Mouse (Mus musculus): ENCODE measurements around the gene Paqr6. TPM values are rescaled to one million over a fixed set of nuclear protein-coding genes. Genes with fewer than 3 reads are reported as not detected.
"Not testable (repeated sequence)": the region's sequence is repeated elsewhere in the genome, so short reads cannot be mapped to it uniquely, and the experiment has no call there.

Paqr6 gene
- polyA plus RNA-seq, 1 experiment from 2014 or later = 2.3 TPM

DNA sequence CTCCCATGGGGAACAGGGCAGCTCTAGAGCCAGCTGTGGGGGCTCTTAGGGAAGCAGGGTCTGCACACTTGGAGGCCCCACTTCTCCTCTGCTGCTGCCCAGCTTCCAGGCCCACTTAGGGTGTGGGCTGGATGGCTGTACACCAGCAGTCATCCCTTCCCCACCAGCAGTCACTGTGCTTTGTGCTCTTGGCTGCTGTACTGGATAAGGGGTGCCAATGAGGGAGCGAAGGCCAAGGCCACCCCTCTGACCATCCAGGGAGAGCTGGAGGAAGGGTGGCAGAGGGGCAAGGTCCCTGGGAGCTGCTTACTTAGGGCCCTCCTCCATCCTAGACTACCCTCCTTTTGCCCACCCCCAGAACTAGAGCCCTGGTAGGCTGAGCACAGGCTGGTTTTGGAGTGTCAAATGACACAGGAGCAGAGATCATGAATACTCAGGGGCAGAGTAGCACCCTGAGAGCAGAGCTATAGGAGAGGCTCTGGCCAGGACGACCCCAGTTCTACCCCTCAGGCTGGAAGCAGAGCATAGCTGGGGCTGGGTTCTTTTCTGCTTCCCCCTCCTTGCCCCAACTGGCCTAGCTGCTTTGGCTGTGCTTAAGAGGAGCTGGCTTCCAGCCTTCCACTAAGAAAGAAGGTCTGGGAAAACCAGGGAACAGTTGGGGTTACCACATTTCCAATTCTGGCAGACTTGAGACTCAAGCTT is 2.6 kb upstream of the Paqr6 start:
- peaks cover 37% of the 10 kb centered on the region for H3K36me3 ChIP-seq (ENCODE audit: control insufficient read depth, insufficient read depth)
- no peak overlapping the region for H3K4me2 ChIP-seq (ENCODE audit: low read length)
- ATAC-seq = no peak
- 94% methylated on average over 2 of the region's 2 CpGs for WGBS
- no peaks in the 10 kb centered on the region for H3K9me3 ChIP-seq (ENCODE audit: control insufficient read depth, low read length)
- no peak overlapping the region for H3K27ac ChIP-seq (ENCODE audit: low read length)
- H3K9ac ChIP-seq (replicated peaks; ENCODE audit: low read depth, low read length) = no peak overlapping the region
- H3K27me3 ChIP-seq (replicated peaks; ENCODE audit: control insufficient read depth, insufficient read depth, low read length) = no peaks in the 10 kb centered on the region; the same call in 1 of the 2 replicates
- no peaks in the 10 kb centered on the region for H3K4me1 ChIP-seq (replicated peaks; ENCODE audit: control insufficient read depth, insufficient read depth, low read length)
- H3K4me3 ChIP-seq (replicated peaks; ENCODE audit: low read length) = no peak overlapping the region

- WGBS = 37% methylated on average over 4 of the region's 4 CpGs
- no peak overlapping the region for H3K27ac ChIP-seq (ENCODE audit: low read length)
Measured at GRCm38 (mm10) chr3:88363700-88364099, 684 bp upstream of the Paqr6 start.

GRCm38 (mm10) chr3:88365705-88366361 is 1.4 kb downstream of the Paqr6 start:
- Histone ChIP-seq H3K4me3 (replicated peaks; ENCODE audit: low read length) (no peak overlapping the region), H3K9ac (replicated peaks; ENCODE audit: low read depth, low read length) (no peak overlapping the region), H3K27me3 (replicated peaks; ENCODE audit: control insufficient read depth, insufficient read depth, low read length) (no peaks in the 10 kb centered on the region; the same call in 1 of the 2 replicates), H3K36me3 (ENCODE audit: control insufficient read depth, insufficient read depth) (peaks cover 8% of the 10 kb centered on the region), H3K27ac (ENCODE audit: low read length) (no peak overlapping the region), H3K4me2 (ENCODE audit: low read length) (no peak overlapping the region), H3K9me3 (ENCODE audit: control insufficient read depth, low read length) (0 out of 2 replicates have a peak, but pooled peaks cover 6% of the 10 kb centered on the region), H3K4me1 (replicated peaks; ENCODE audit: control insufficient read depth, insufficient read depth, low read length) (no peaks in the 10 kb centered on the region)
- WGBS = 46% methylated on average over 34 of the region's 34 CpGs
- ATAC-seq = no peak

More at GRCm38 (mm10) chr3:88363700-88364099, 684 bp upstream of the Paqr6 start:
- no peaks in the 10 kb centered on the region for H3K9me3 ChIP-seq (ENCODE audit: control insufficient read depth, low read length)
- H3K4me3 ChIP-seq (replicated peaks; ENCODE audit: low read length) = no peak overlapping the region
- no peaks in the 10 kb centered on the region; the same call in 1 of the 2 replicates for H3K27me3 ChIP-seq (replicated peaks; ENCODE audit: control insufficient read depth, insufficient read depth, low read length)
- ATAC-seq = no peak
- no peak overlapping the region for H3K9ac ChIP-seq (replicated peaks; ENCODE audit: low read depth, low read length)
- H3K36me3 ChIP-seq (ENCODE audit: control insufficient read depth, insufficient read depth) = peaks cover 24% of the 10 kb centered on the region
- no peaks in the 10 kb centered on the region for H3K4me1 ChIP-seq (replicated peaks; ENCODE audit: control insufficient read depth, insufficient read depth, low read length)
- no peak overlapping the region for H3K4me2 ChIP-seq (ENCODE audit: low read length)

- H3K36me3 ChIP-seq (ENCODE audit: control insufficient read depth, insufficient read depth); H3K4me1 ChIP-seq (replicated peaks; ENCODE audit: control insufficient read depth, insufficient read depth, low read length); H3K27me3 ChIP-seq (replicated peaks; ENCODE audit: control insufficient read depth, insufficient read depth, low read length); H3K9me3 ChIP-seq (ENCODE audit: control insufficient read depth, low read length): not testable (repeated sequence)
- peak; percentile 93 for ATAC-seq
- Histone ChIP-seq H3K27ac (ENCODE audit: low read length) (0 out of 2 replicates have a peak overlapping the region, but pooled peaks have one; percentile 34), H3K9ac (replicated peaks; ENCODE audit: low read depth, low read length) (0 out of 2 replicates have a peak overlapping the region, but pooled peaks have one; percentile 5), H3K4me3 (replicated peaks; ENCODE audit: low read length) (peak overlapping the region; percentile 25), H3K4me2 (ENCODE audit: low read length) (peak overlapping the region; percentile 28)
- 4% methylated on average over 18 of the region's 22 CpGs for WGBS
Measured at GRCm38 (mm10) chr3:88366830-88367428, 2.5 kb downstream of the Paqr6 start.

- not testable (repeated sequence) for H3K9ac ChIP-seq (replicated peaks; ENCODE audit: low read depth, low read length); H3K27ac ChIP-seq (ENCODE audit: low read length); H3K27me3 ChIP-seq (replicated peaks; ENCODE audit: control insufficient read depth, insufficient read depth, low read length); H3K4me3 ChIP-seq (replicated peaks; ENCODE audit: low read length); H3K36me3 ChIP-seq (ENCODE audit: control insufficient read depth, insufficient read depth); H3K9me3 ChIP-seq (ENCODE audit: control insufficient read depth, low read length); H3K4me1 ChIP-seq (replicated peaks; ENCODE audit: control insufficient read depth, insufficient read depth, low read length); H3K4me2 ChIP-seq (ENCODE audit: low read length)
- 47% methylated on average over 3 of the region's 7 CpGs for WGBS
- ATAC-seq = peak; percentile 19
Measured at GRCm38 (mm10) chr3:88367517-88367916, 3.1 kb downstream of the Paqr6 start.

DNA sequence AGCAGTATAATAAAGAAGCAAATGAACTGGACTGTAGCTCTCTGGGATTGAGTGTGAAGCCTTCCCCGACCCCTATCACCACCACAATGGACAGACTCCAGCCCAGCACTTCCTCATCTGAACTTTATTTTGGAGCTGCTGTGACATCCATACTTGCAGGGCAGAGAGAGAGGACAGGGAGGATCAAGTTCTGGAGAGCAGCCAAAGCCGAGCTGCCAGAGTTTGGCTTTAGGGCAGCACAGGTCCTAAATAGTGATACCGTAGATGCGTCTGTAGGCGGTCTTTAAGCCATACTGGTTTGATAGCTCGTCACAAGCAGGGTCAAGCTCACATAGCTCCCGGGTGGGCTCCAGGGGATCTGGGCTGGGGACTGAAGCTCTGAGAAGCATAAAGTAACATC is 4.1 kb downstream of the Paqr6 start:
- WGBS = 89% methylated on average over 7 of the region's 7 CpGs

GRCm38 (mm10) chr3:88372643-88373042 is 8.3 kb downstream of the Paqr6 start, which contains the start of gene Bglap3:
Bglap3 (minus strand) TSS chr3:88372743.
- not testable (repeated sequence) for H3K27ac ChIP-seq (ENCODE audit: low read length); H3K4me3 ChIP-seq (replicated peaks; ENCODE audit: low read length); H3K9ac ChIP-seq (replicated peaks; ENCODE audit: low read depth, low read length); H3K9me3 ChIP-seq (ENCODE audit: control insufficient read depth, low read length); H3K4me2 ChIP-seq (ENCODE audit: low read length); ATAC-seq; H3K4me1 ChIP-seq (replicated peaks; ENCODE audit: control insufficient read depth, insufficient read depth, low read length); H3K36me3 ChIP-seq (ENCODE audit: control insufficient read depth, insufficient read depth); H3K27me3 ChIP-seq (replicated peaks; ENCODE audit: control insufficient read depth, insufficient read depth, low read length)
- WGBS = 96% methylated on average over 9 of the region's 9 CpGs

More for the DNA sequence above, 4.1 kb downstream of the Paqr6 start:
- not testable (repeated sequence) for H3K9ac ChIP-seq (replicated peaks; ENCODE audit: low read depth, low read length); H3K27me3 ChIP-seq (replicated peaks; ENCODE audit: control insufficient read depth, insufficient read depth, low read length); ATAC-seq; H3K27ac ChIP-seq (ENCODE audit: low read length); H3K4me3 ChIP-seq (replicated peaks; ENCODE audit: low read length); H3K9me3 ChIP-seq (ENCODE audit: control insufficient read depth, low read length); H3K4me1 ChIP-seq (replicated peaks; ENCODE audit: control insufficient read depth, insufficient read depth, low read length); H3K36me3 ChIP-seq (ENCODE audit: control insufficient read depth, insufficient read depth); H3K4me2 ChIP-seq (ENCODE audit: low read length)

DNA sequence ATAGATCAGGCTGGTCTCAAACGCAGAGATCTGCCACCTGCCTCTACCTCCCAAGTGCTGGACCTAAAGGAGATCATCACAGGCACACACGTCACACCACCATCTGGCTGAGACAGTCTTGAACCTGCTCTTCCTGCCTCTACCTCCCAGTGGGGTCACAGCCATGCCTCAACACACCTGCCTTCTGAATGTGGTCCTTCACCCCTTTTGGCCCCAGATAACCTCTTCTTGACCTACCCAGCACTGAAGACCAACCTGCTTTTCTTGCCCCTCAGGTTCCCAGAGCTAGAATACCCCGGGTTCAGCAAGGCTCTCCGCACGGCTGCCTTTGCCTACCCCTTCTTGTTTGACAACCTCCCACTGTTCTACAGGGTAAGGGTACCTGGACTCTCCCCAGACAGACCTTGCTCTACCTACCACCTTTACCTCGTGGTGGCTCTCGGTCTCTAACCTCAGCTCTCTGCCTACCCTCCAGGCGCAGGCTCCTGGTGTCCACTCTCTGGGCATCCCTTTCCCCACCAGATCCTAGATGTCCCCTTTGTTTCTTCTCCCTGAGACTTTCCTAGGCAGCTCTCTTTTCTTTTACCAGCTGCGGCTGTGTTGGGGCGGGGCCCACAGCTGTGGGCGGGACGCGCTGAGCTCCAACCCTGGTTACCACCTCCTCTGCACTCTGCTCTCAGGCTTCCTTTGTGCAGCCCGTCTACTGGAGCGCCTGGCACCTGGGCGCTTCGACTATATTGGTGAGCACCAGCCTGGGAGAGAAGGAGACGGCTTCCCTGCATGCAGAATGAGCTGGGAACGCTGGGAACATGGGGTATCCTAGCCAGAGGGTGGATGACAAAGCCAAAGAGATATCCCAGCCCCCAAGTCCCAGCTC is 11.6 kb downstream of the Paqr6 start:
- 12% methylated on average over 16 of the region's 19 CpGs for WGBS
- peak; percentile 95 for ATAC-seq
- Histone ChIP-seq H3K27ac (ENCODE audit: low read length) (peak overlapping the region; percentile 76), H3K4me2 (ENCODE audit: low read length) (peak overlapping the region; percentile 34), H3K9ac (replicated peaks; ENCODE audit: low read depth, low read length) (peak overlapping the region; percentile 25; the same call in 1 of the 2 replicates)
- H3K27me3 ChIP-seq (replicated peaks; ENCODE audit: control insufficient read depth, insufficient read depth, low read length); H3K9me3 ChIP-seq (ENCODE audit: control insufficient read depth, low read length); H3K4me3 ChIP-seq (replicated peaks; ENCODE audit: low read length); H3K4me1 ChIP-seq (replicated peaks; ENCODE audit: control insufficient read depth, insufficient read depth, low read length); H3K36me3 ChIP-seq (ENCODE audit: control insufficient read depth, insufficient read depth): not testable (repeated sequence)

Data from forebrain, embryonic 16.5 days (tissue).